Mouse (Mus musculus): Measurements from ENCODE around the gene Hic2.

The Hic2 gene

DNA sequence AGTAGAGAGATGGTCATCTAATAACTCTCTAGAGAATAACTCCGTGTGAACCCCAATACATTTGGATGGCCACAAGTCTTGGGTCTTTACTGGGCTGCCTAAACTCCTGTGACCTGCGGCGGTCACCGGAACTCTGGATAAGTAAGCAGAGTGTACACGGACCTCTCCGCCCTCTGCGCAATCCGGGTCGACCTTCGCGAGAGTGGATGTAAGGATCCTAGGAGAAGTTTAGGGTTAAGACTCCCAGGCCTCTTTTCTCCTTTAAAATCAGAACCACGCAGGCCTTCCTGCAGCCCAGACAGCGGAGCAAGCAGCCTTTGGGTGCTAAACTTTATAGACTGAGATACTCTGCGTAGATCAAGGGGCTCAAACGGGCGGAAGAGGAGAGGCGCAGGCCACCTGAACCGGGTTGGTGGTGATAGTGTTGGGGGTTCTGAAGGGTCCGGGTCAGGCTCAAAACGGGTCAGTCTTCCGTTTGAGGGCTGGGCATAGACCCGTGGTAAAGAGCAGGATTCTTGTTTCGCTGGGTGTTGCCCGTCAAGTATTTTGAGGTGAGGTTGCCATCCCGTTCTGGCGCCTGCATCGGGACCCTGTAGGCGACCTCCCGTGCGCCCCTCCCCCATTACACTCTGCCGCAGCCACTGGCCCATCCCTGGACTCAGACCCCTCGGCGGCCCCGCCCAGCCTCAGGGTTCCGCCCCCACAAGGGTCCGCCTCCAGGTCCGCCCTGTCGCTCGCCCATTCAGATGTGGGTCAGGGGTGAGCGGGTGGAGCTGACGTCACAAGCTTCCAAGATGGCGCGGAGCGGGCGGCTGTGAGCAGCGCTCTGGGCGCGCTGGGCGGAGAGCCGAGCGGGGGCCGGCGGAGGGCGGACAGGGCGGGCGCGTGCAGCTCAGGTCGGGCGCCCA lies at the start of gene Hic2:
Gene Hic2, plus strand, starts transcription at position 779 of the 908 bp plus-strand sequence.
- in situ Hi-C loops (cut with MboI; ENCODE audit: unreplicated experiment in 2 of 2), result no loop called here

- in situ Hi-C loops (cut with MboI; ENCODE audit: unreplicated experiment in 2 of 2), result no loop called here
Observed at GRCm38 (mm10) chr16:17185475-17185874, 47.9 kb upstream of the Hic2 start.

DNA sequence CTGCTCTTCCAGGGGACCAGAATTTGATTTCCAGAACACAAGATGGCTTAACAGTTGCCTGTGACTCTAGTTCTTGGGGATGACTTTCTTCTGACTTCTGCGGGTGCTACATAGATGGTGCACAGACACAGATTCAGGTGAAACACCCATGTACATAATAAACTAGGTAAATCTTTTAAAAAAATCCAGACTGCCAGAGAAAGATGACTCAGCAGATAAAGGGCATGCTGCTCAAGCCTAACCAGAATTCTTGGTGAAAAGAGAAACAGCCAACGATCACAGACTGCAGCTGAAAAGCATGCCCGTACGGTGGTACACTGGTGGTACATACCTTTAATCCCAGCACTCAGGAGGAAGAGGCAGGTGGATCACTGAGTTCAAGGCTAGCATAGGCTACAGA lies 39.5 kb upstream of the Hic2 start:
- in situ Hi-C loops (cut with MboI; ENCODE audit: unreplicated experiment in 2 of 2), result no loop called here

DNA sequence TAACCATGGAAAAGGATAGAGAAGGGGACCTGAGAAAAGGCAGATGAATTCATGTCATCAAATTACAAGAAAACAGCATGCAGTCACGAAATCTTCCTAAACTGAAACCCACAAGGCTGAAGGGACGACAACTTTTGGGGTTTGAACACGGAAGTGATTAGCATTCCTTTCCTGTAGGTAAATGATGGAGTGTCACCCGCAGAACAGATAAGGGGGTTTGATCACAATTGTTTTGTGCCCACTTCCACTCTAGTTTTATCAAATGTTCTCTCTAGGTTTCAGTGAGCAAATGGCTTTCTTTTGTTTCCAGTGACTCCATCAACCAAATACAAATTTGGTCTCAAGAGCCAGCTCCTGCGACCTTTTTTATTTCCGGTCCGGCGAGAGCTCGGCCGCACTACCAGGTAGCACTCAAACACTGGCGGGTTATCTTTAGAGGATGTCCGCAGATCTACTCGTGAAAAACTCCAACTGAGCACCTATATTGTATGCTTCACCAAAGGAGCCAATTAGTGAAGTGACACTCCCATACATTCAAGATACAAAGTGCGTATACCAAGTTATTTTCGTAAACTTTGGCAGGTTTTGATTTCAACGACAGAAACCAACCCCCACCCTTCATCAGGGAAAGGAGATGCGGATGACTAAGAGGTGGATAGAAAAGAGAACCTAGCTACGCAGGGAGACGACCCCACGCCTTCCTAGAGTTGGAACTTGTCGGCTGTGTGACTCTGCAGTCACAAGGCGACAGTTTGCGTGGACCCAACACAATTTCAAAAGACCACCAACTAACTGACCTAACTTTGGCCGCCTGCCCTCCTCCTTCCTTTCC lies 33.0 kb upstream of the Hic2 start:
- in situ Hi-C loops (cut with MboI; ENCODE audit: unreplicated experiment in 2 of 2), result loop anchor here (5.0 to 10.0 kb wide), 2 partner anchors 68 to 336 kb away; partner anchors contain the start of genes Sdf2l1 (in 2 of the 2) and Igll1 (in 1 of the 2)

DNA sequence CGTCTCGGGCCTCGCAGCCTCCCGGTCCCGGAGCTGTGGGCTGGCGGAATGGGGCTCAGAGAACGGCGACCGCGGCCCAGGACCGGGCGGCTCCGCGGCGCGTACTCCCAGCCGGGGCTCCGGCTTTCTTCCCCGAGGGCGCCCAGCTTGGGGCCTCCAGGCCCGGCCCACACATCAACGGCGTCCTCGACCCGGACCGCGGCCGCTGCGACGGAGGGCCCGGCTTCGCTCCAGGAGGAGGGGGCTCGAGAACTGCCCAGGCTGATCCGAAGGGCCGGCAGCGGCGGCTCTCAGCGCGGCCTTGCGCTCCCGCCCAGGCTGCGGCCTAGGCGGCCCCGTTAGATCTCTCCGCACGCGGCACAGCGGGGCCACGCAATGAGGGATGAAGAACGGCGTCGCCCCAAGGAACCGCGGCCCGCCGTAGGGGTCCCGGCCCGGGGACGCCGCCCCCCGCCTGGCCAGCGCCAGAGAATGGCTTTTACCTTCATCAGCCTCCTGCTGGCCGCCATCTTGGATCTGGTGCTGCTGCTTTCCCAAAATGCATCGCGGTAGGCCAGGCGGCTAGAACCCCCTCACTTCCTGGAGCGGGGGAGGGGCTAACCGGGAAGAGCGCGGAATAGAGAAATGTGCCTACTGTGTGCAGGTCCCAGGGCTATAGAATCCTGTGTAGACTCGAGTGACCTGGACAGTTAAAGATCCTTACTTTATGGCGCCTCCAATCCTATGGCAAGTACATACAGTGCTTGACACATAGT lies 32.2 kb upstream of the Hic2 start:
- in situ Hi-C loops (cut with MboI; ENCODE audit: unreplicated experiment in 2 of 2), result loop anchor here (5.0 to 10.0 kb wide), 2 partner anchors 69 to 336 kb away; partner anchors contain the start of genes Sdf2l1 (in 2 of the 2) and Igll1 (in 1 of the 2)

DNA sequence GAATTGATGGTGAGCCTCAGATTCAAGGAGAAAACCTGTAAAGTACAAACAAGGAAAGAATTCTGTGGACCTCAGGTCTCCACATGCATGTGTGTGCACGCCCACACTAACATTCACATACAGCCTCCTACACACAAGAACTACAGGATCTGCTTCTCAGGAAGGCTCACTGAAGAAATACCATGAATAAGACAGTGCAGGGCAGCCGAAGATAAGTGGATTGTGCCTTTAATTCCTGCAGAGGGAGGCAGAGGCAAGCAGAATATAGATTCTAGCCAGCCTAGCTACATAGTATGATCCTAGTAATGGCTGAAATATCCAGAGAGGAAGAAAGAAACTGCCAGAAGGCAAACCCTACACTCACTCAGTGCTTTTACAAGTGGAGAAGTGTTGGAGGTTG lies 31.4 kb upstream of the Hic2 start:
- in situ Hi-C loops (cut with MboI; ENCODE audit: unreplicated experiment in 2 of 2), result loop anchor here (5.0 to 10.0 kb wide), 2 partner anchors 70 to 337 kb away; partner anchors contain the start of genes Sdf2l1 (in 2 of the 2) and Igll1 (in 1 of the 2)

DNA sequence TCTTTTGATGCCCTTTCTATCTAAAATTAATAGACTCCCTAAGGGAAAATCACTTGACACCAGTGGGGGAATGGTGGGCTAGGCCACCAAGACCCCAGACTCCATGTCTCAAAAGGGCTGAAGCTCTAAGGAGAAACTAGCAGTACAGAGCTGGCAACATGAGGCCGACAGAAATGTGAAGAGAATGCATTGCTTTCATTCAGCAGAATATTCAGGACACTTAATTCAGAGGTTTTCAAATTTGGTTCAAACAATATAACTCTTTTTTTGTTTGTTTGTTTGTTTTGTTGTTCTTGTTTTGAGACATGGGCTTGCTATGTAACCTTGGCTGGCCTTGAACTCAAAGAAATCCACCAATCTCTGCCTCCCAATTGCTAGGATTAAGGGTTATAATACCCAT lies 30.8 kb upstream of the Hic2 start, which contains the start of gene Ube2l3:
Gene Ube2l3, minus strand, starts transcription at position 101 of the 400 bp plus-strand sequence.
- in situ Hi-C loops (cut with MboI; ENCODE audit: unreplicated experiment in 2 of 2), result loop anchor here (5.0 to 10.0 kb wide), 2 partner anchors 70 to 338 kb away; partner anchors contain the start of genes Sdf2l1 (in 2 of the 2) and Igll1 (in 1 of the 2)

DNA sequence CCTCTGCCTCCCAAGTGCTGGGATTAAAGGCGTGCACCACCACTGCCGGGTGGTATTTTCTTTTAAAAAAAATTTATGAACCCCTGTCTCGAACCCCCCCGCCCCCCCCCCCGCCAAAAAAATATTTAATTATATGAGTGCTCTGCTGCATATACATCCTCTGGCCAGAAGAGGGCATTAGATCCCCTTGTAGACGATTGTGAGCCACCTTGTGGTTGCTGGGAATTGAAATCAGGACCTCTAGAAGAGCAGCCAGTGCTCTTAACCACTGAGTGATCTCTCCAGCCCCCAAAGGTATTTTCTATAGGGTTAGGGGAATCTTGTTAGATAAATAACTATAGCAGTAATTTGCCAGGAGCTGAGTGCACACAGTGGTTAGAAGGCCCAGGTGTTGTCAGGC lies 28.4 kb upstream of the Hic2 start:
- in situ Hi-C loops (cut with MboI; ENCODE audit: unreplicated experiment in 2 of 2), result loop anchor here (5.0 to 10.0 kb wide), 4 partner anchors 67 to 340 kb away; partner anchors contain the start of genes Sdf2l1 (in 2 of the 2), Igll1 (in 1 of the 2) and Tmem191c (in 1 of the 2)

DNA sequence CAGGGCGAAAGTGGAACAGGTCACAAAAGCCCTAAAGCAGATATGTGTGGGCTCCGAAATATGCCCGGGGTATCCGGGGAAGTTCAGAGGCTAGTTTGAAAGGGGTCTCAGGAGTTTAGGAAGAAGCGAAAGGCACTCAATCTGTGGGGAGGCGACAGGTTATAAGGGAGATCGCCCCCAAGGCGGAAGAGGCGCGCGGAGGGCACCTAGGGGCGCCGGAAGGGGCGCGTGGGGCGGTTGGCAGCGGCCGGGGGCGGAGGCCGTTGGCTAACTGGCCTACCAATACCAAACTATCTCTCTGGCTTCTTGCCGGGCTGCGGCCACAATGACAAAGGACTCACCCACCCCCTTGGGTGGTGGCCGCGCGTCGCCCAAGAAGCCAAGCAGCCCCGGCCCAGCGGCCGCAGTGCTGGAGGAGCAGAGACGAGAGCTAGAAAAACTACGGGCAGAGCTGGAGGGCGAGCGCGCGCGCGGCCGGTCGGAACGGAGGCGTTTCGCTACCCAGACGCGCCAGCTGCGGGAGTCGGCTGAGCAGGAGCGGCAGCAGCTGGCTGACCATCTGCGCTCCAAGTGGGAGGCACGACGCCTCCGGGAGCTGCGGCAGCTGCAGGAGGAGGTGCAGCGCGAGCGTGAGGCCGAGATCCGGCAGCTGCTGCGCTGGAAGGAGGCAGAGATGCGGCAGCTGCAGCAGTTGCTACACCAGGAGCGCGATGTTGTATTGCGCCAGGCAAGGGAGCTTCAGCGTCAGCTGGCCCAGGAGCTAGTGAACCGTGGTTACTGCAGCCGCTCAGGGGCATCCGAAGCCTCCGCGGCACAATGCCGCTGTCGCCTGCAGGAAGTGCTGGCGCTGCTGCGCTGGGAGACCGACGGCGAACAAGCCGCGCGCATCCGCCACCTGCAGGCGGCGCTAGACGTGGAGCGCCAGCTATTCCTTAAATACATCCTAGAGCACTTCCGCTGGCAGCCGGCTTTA lies 24.7 kb upstream of the Hic2 start, which contains the start of gene Rimbp3:
Gene Rimbp3, plus strand, starts transcription at position 215 of the 973 bp plus-strand sequence.
- in situ Hi-C loops (cut with MboI; ENCODE audit: unreplicated experiment in 2 of 2), result loop anchor here (5.0 to 10.0 kb wide), 3 partner anchors 64 to 344 kb away; partner anchors contain the start of genes Igll1 (in 1 of the 2) and Tmem191c (in 1 of the 2)

DNA sequence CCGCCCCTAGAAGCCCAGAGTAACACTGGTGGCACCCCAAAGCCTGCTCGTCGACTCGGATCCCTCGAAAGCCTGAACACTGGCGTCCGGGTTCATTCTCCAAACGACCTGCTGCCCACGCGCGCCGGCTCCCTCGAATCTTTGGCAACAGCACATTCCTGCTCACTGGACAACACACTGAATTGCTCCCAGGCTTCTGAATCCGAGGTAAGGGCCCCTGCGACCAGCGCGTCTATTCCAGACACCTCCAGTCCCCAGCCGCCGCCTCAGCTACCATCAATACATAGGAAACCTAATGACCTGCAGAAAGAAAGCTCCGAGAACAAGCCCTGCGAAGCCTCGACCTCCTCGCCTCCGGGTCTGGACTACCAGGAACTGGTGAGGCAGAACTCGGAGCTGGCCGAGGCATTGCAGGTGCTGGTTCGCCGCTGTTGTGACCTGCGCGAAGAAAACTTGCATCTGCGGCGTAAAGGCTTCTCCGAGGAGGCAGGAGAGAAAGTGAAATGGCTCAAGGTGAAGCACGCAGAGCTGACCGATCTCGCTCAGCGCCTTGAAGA lies 23.9 kb upstream of the Hic2 start:
- in situ Hi-C loops (cut with MboI; ENCODE audit: unreplicated experiment in 2 of 2), result loop anchor here (5.0 to 10.0 kb wide), 3 partner anchors 63 to 345 kb away; partner anchors contain the start of genes Igll1 (in 1 of the 2) and Tmem191c (in 1 of the 2)

DNA sequence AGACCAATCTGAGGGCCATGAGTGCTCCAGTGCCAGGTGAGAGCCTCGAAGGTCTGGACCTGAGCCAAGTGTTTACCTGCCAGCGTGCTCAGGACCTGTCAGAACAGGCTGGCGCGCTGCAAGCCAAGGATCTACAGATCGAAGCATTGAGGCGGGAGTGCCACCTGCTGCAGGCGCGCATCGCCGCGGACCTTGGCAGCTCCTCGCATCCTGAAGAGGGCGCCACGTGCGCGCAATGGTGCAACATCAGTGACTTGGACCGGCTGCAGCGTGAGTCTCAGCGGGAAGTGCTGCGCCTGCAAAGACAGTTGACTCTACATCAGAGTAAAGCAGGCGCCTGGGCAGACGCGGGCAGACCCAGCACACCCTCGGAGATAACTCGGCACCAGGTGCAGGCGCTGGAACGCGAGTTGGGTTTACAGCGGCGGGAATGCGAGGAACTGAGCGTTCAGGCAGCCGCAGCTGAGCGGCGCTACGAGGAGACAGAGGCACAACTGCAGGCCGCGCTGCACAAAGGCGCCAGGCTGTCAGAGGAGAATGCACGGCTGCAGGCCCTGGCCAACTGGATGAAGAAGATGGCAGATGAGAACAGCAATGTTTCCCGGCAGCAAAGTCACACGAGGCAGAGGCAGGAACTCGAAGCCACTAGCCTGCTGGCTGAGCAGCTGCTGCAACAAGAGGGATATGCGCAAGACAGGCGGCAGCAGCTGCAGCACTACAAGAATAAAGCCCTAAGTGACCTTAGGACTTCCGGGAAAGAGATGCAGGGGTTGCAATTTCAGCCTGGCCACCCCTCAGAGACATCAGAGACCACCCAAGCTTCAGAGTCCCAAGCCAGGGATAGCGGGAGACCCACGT lies 23.2 kb upstream of the Hic2 start:
- in situ Hi-C loops (cut with MboI; ENCODE audit: unreplicated experiment in 2 of 2), result loop anchor here (5.0 to 10.0 kb wide), 3 partner anchors 62 to 345 kb away; partner anchors contain the start of genes Igll1 (in 1 of the 2) and Tmem191c (in 1 of the 2)

DNA sequence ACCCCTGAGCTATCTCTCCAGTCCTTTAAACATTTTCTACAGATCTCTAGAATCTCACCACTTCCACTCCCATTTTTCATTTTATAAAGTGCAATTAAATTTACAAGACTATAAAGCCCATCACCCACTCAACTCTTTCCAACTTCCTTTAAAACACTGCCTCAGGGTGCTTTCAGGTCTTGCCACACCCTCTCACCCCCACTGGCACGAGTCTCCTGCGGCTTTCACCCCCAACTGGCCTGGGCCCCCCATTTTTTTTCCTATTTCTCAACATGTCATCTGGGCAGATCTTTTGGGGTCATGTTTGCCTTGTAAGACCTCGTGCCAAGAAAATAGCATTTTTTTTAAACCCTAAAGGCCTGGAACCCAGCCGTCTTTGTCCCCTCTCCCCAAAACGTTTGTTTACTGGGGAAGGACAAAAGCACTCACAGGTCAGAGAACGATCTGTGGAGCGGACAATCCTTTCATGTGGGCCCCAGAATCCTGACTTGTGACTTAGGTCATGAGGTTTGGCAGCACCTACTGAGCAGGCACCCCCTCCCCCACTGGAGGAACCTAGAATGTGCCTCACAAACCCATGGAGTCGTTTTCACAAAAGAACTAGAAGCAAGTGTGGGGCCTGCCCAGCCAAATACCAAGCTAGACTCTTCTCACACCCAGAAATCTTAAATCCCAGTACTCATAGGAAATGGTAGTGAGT lies 16.3 kb upstream of the Hic2 start:
- in situ Hi-C loops (cut with MboI; ENCODE audit: unreplicated experiment in 2 of 2), result no loop called here

DNA sequence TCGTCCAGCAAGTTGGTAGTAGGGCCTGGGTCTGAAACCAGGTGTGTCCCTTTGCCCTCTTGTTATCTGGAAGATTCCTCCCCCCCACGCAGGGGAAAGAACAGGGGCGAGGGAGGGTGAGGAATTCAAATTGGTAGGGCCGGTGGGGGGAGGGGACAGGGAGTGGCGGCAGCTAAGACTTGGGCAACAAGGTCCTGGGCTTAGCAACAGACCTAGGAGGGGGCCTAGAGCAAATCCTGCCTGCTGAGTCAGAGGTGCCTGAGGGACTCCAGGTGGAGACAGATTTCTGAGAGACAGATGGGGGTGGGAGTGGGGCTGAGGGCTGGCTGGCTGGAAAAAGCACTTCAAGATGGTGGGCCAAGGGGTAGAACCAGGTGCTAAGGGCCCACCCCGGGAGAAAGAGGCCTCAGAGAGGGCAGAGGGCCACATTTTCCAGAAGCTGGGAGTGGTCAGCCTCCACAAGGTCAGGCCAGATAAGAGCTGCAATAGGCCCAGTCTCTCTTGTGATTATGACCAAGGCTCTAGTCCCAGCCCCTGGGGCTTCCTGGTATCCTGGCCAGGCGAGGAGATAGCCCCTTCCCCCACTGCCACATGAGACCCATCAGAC lies 13.1 kb upstream of the Hic2 start:
- in situ Hi-C loops (cut with MboI; ENCODE audit: unreplicated experiment in 2 of 2), result no loop called here

DNA sequence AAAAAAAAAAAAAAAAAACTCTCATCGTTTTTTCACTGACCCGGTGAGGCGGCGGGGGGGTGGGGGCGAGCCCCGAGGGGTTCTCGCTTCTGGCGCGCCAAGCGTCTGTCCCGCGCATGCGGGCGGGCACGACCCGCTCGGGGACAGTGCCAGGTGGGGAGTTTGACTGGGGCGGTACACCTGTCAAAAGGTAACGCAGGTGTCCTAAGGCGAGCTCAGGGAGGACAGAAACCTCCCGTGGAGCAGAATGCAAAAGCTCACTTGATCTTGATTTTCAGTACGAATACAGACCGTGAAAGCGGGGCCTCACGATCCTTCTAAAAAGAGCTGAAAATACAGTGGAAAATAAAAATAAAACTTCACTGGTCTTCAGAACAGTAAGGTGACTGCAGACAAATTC lies 11.2 kb upstream of the Hic2 start:
- in situ Hi-C loops (cut with MboI; ENCODE audit: unreplicated experiment in 2 of 2), result no loop called here

DNA sequence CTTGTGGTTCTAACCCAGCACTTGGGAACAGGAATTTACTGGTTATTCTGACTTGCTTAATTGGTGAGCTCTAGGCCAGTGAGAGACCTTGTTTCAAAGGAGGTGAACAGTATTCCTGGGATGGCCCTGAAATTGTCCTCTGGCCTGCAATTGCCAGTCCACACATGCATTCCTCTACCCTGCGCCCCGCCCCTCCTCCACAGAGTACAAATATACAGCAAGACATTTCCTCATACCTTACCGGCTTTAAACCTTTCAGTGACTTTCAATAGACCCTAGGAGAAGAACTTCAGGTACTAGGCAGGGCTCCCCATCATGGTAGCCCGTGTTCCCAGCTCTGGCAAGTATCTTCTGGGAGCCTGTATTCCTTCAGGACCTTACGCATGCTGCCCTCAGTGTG lies 7.8 kb upstream of the Hic2 start:
- in situ Hi-C loops (cut with MboI; ENCODE audit: unreplicated experiment in 2 of 2), result no loop called here

- in situ Hi-C loops (cut with MboI; ENCODE audit: unreplicated experiment in 2 of 2), result no loop called here
Observed at GRCm38 (mm10) chr16:17226496-17226895, 6.9 kb upstream of the Hic2 start.
